In genomic region chr1:84837523-84838145, GRCm38 (mm10) we compare ENCODE assay signal across 8 mouse cellular contexts. TPM values are rescaled to one million over a fixed set of nuclear protein-coding genes. Genes with fewer than 3 reads are reported as not detected.
A peak's percentile ranks its signal among the peaks of the same experiment; 100 is the strongest.
DNase-seq lines count a peak whose midpoint lies in the region; ATAC-seq and TF ChIP-seq lines count a peak whose summit lies in the region.

No protein-coding gene starts in this region.

- no peak for TF ChIP-seq CTCF in thymus, adult 2 months (IDR thresholded peaks at IDR 0.05; ENCODE audit: borderline replicate concordance, control insufficient read depth, extremely low read depth, insufficient read depth, low read length, poor library complexity)

- H3K9ac ChIP-seq in hindbrain, embryonic 16.5 days (ENCODE audit: low read depth, low read length), result peak overlapping the region; percentile 29; the same call in 1 of the 2 replicates
- peak overlapping the region; percentile 95; the same call in 1 of the 2 replicates for H3K9ac ChIP-seq in midbrain, embryonic 15.5 days

- H3K36me3 ChIP-seq in thymus, adult 2 months (ENCODE audit: control insufficient read depth, insufficient read depth, low read length), result peaks cover 7% of the 10 kb centered on the region
- H3K36me3 ChIP-seq in hindbrain, embryonic 16.5 days (ENCODE audit: control insufficient read depth, insufficient read depth, low read length), result peaks cover 4% of the 10 kb centered on the region; the same call in 1 of the 2 replicates
- no peaks in the 10 kb centered on the region for H3K36me3 ChIP-seq in midbrain, embryonic 15.5 days (replicated peaks)

- H3K4me3 ChIP-seq in thymus, adult 2 months (ENCODE audit: control insufficient read depth, insufficient read depth, low read length), result peak overlapping the region; percentile 28
- H3K4me3 ChIP-seq in hindbrain, embryonic 16.5 days (ENCODE audit: low read length), result peak overlapping the region; percentile 71
- H3K4me3 ChIP-seq in midbrain, embryonic 15.5 days, result peak overlapping the region; percentile 96

- H3K9me3 ChIP-seq in hindbrain, embryonic 16.5 days (ENCODE audit: control insufficient read depth, low read length), result no peaks in the 10 kb centered on the region
- H3K9me3 ChIP-seq in midbrain, embryonic 15.5 days, result no peaks in the 10 kb centered on the region

- peak overlapping the region; percentile 62 for H3K4me2 ChIP-seq in hindbrain, embryonic 16.5 days (ENCODE audit: low read length)
- peak overlapping the region; percentile 65 for H3K4me2 ChIP-seq in midbrain, embryonic 15.5 days

- WGBS in thymus, adult 2 months, result 7% methylated on average over 19 of the region's 20 CpGs
- 8% methylated on average over 20 of the region's 20 CpGs for WGBS in hindbrain, embryonic 16.5 days
- 9% methylated on average over 20 of the region's 20 CpGs for WGBS in midbrain, embryonic 15.5 days

- no peak for TF ChIP-seq POLR2A in thymus, adult 2 months (IDR thresholded peaks at IDR 0.05; ENCODE audit: control insufficient read depth, extremely low read depth, insufficient read depth, low read length, poor library complexity)

- H3K27ac ChIP-seq in thymus, adult 2 months (ENCODE audit: control insufficient read depth, insufficient read depth, low read length), result no peak overlapping the region; the same call in 1 of the 2 replicates
- no peak overlapping the region for H3K27ac ChIP-seq in hindbrain, embryonic 16.5 days (ENCODE audit: low read depth, low read length)
- no peak overlapping the region for H3K27ac ChIP-seq in midbrain, embryonic 15.5 days

- no peak for ATAC-seq in hindbrain, embryonic 16.5 days
- ATAC-seq in midbrain, embryonic 15.5 days (replicated peaks), result no peak
- ATAC-seq in megakaryocyte-erythroid progenitor cell, adult 5-6 weeks (replicated peaks; ENCODE audit: low FRiP score, low TSS enrichment, poor library complexity, severe bottlenecking), result no peak

- H3K4me1 ChIP-seq in thymus, adult 2 months (replicated peaks; ENCODE audit: control insufficient read depth, insufficient read depth, low read length), result peaks cover 7% of the 10 kb centered on the region
- H3K4me1 ChIP-seq in hindbrain, embryonic 16.5 days (ENCODE audit: control insufficient read depth, insufficient read depth, low read depth, low read length), result peaks cover 14% of the 10 kb centered on the region
- H3K4me1 ChIP-seq in midbrain, embryonic 15.5 days, result peaks cover 32% of the 10 kb centered on the region

- peak; percentile 9 for DNase-seq in adrenal gland, postnatal 10 days
- DNase-seq in adrenal gland, postnatal 4 days (ENCODE audit: low spot score in 2 of 2), result no peak
- no peak for DNase-seq in thymus, adult 2 months
- no peak for DNase-seq in thymus, postnatal 25 days
- no peak for DNase-seq in right cerebral cortex, postnatal 10 days (ENCODE audit: low spot score in 2 of 2)

- no peaks in the 10 kb centered on the region for H3K27me3 ChIP-seq in thymus, adult 2 months (ENCODE audit: control insufficient read depth, insufficient read depth, low read length)
- no peaks in the 10 kb centered on the region for H3K27me3 ChIP-seq in hindbrain, embryonic 16.5 days (replicated peaks; ENCODE audit: control insufficient read depth, insufficient read depth, low read length)
- H3K27me3 ChIP-seq in midbrain, embryonic 15.5 days (replicated peaks), result no peaks in the 10 kb centered on the region

RNA-seq across cellular contexts. Expression of gene Fbxo36, which starts 2.0 kb away (rescaled TPM):
- 1 to 10 TPM; 6.8 to 9.7 TPM for total RNA-seq in adrenal gland, postnatal 10 days (2021)
- total RNA-seq in adrenal gland, postnatal 4 days (2021), result 1 to 10 TPM; 8.5 to 9.3 TPM
- polyA plus RNA-seq in thymus, adult 2 months (2012; rRNA removed), result 2.4 and 2.8 TPM in 2 replicates
- 6.1 and 7.6 TPM in 2 replicates for polyA plus RNA-seq in hindbrain, embryonic 16.5 days (2015; fragmentation: Nextera tagmentation; extraction: Ambion mirVana)
- 5.1 and 6.0 TPM in 2 replicates for polyA plus RNA-seq in midbrain, embryonic 15.5 days (2015; fragmentation: Nextera tagmentation; extraction: Ambion mirVana)
- total RNA-seq in megakaryocyte-erythroid progenitor cell, adult 5-6 weeks (2014; fragmentation: Nextera tagmentation), result 9.3 and 11.9 TPM in 2 replicates
- total RNA-seq in megakaryocyte-erythroid progenitor cell, adult 5-6 weeks (2017), result 6.2 and 6.7 TPM in 2 replicates

RNA-seq across cellular contexts. Expression of gene Trip12, which starts 2.7 kb away (rescaled TPM):
- 100 to 1,000 TPM; 195 to 219 TPM for total RNA-seq in adrenal gland, postnatal 10 days (2021)
- 100 to 1,000 TPM; 248 to 284 TPM for total RNA-seq in adrenal gland, postnatal 4 days (2021)
- 48.1 and 51.3 TPM in 2 replicates for polyA plus RNA-seq in thymus, adult 2 months (2012; rRNA removed)
- 37.6 and 44.9 TPM in 2 replicates for polyA plus RNA-seq in hindbrain, embryonic 16.5 days (2015; fragmentation: Nextera tagmentation; extraction: Ambion mirVana)
- 53.1 and 53.2 TPM in 2 replicates for polyA plus RNA-seq in midbrain, embryonic 15.5 days (2015; fragmentation: Nextera tagmentation; extraction: Ambion mirVana)
- 180 and 213 TPM in 2 replicates for total RNA-seq in megakaryocyte-erythroid progenitor cell, adult 5-6 weeks (2014; fragmentation: Nextera tagmentation)
- 284 and 335 TPM in 2 replicates for total RNA-seq in megakaryocyte-erythroid progenitor cell, adult 5-6 weeks (2017)

Comparison
In these comparisons a context has a peak if more than half of its experiments do, and no peak if none do; other contexts are left out.
1. H3K4me3 ChIP-seq: peak in every context shown above with its lines; median percentile 96 in midbrain, embryonic 15.5 days; 71 in hindbrain, embryonic 16.5 days; 28 in thymus, adult 2 months.